Mouse (Mus musculus): Measurements from ENCODE around the gene Lcp2. TPM values are rescaled to one million over a fixed set of nuclear protein-coding genes. Genes with fewer than 3 reads are reported as not detected.

Lcp2 gene
- total and polyA plus RNA-seq, 3 experiments: 55.7 to 70.0 (median 66.4) TPM

DNA sequence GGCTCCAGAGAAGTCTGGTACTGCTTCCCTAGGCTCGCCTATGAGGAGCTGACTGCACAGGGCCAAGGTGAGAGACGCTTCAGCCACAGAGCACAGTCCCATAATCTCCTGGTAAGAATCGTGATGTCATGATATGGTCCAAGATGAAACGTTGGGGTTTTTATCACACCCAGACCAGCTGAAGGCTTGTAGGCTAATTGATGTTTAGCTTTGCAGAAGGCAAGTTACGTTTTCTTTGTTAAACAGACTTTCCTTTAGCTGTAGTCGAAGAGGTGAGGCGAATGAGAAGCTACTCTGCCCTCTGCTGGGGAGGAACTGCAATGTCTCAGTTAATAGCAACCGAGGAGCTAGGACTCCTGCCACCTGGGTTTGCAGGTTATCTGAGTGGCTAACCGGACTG lies 38.0 kb upstream of the Lcp2 start:
- Histone ChIP-seq H3K9ac (ENCODE audit: control insufficient read depth, low read depth, low read length, poor library complexity, severe bottlenecking) (peak overlapping the region; percentile 80), H3K4me1 (ENCODE audit: control insufficient read depth in 1 of 2, insufficient read depth in 2 of 2, low read length in 2 of 2) (peaks cover 38 to 43% of the 10 kb centered on the region in 2 experiments), H3K9me3 (replicated peaks; ENCODE audit: insufficient read depth, low read length) (no peaks in the 10 kb centered on the region), H3K4me3 (ENCODE audit: control insufficient read depth in 1 of 2, insufficient read depth in 1 of 2, low read depth in 2 of 2, low read length in 2 of 2) (peak overlapping the region; percentile 47 to 55), H3K79me2 (ENCODE audit: control insufficient read depth, insufficient read depth, low read length, poor library complexity) (no peaks in the 10 kb centered on the region; the same call in 1 of the 2 replicates), H3K27me3 (ENCODE audit: control insufficient read depth in 1 of 2, insufficient read depth in 2 of 2, low read length in 2 of 2) (no peaks in the 10 kb centered on the region), H3K27ac (ENCODE audit: control insufficient read depth, low read depth, low read length) (peak overlapping the region; percentile 97), H3K36me3 (ENCODE audit: control insufficient read depth in 1 of 2, insufficient read depth in 2 of 2, low read length in 2 of 2) (peaks cover 0 to 41% of the 10 kb centered on the region in 2 experiments; a peak in 2 of 4 replicates)
- peak; percentile 95 for DNase-seq (ENCODE audit: low read depth, low spot score)
- TF ChIP-seq HCFC1 (IDR thresholded peaks at IDR 0.05; ENCODE audit: low read depth, low read length): no peak
- no peak for TF ChIP-seq MAZ (IDR thresholded peaks at IDR 0.05; ENCODE audit: low read depth, low read length)
- 0 out of 2 replicates have a peak, but pooled peaks have one; percentile 1 for TF ChIP-seq MXI1 (IDR thresholded peaks at IDR 0.05; ENCODE audit: low read depth, low read length)
- peak; percentile 96 for TF ChIP-seq ETS1 (IDR thresholded peaks at IDR 0.05; ENCODE audit: low read depth, low read length)
- TF ChIP-seq ZC3H11A (IDR thresholded peaks at IDR 0.05; ENCODE audit: low read depth, low read length): peak; percentile 82
- peak; percentile 53; the same call in 1 of the 2 replicates for TF ChIP-seq TCF12 (IDR thresholded peaks at IDR 0.05; ENCODE audit: low read depth, low read length)
- peak in 1 of 2 experiments; percentile 61; a peak in 3 of 4 replicates for TF ChIP-seq EP300 (IDR thresholded peaks at IDR 0.05; ENCODE audit: low read depth in 1 of 2, low read length in 2 of 2)
- no peak for TF ChIP-seq POLR2AphosphoS5 (IDR thresholded peaks at IDR 0.05; ENCODE audit: borderline replicate concordance, low read depth, low read length)
- no peak for TF ChIP-seq MYC (IDR thresholded peaks at IDR 0.05; ENCODE audit: low read depth, low read length)
- no peak for TF ChIP-seq KAT2A (conservative IDR thresholded peaks at IDR 0.05; ENCODE audit: low read depth, low read length)
- no peak for TF ChIP-seq ZNF384 (IDR thresholded peaks at IDR 0.05; ENCODE audit: low read depth, low read length)
- no peak for TF ChIP-seq CHD2 (IDR thresholded peaks at IDR 0.05; ENCODE audit: low read length)
- TF ChIP-seq RAD21 (IDR thresholded peaks at IDR 0.05; ENCODE audit: low read depth, low read length): peak; percentile 83
- TF ChIP-seq SIN3A (IDR thresholded peaks at IDR 0.05; ENCODE audit: low read length): no peak
- peak; percentile 80 to 95 (median 85) for TF ChIP-seq CTCF (IDR thresholded peaks at IDR 0.05 in 2 of 3, conservative IDR thresholded peaks at IDR 0.05 in 1 of 3; ENCODE audit: control insufficient read depth in 1 of 3, insufficient read depth in 1 of 3, low read depth in 2 of 3, low read length in 3 of 3, poor library complexity in 1 of 3, severe bottlenecking in 1 of 3)
- TF ChIP-seq TBP (IDR thresholded peaks at IDR 0.05; ENCODE audit: low read depth, low read length): 0 out of 2 replicates have a peak, but pooled peaks have one; percentile 49
- peak; percentile 23; the same call in 1 of the 2 replicates for TF ChIP-seq TAL1 (IDR thresholded peaks at IDR 0.05; ENCODE audit: low read length)
- peak in 1 of 2 experiments; percentile 17; a peak in 1 of 4 replicates for TF ChIP-seq POLR2A (IDR thresholded peaks at IDR 0.05; ENCODE audit: control insufficient read depth in 1 of 2, insufficient read depth in 1 of 2, low read depth in 1 of 2, low read length in 2 of 2, poor library complexity in 1 of 2)
- no peak for TF ChIP-seq GABPA (IDR thresholded peaks at IDR 0.05; ENCODE audit: low read depth, low read length)
- peak; percentile 92 for TF ChIP-seq SMC3 (IDR thresholded peaks at IDR 0.05; ENCODE audit: low read depth, low read length)
- peak; percentile 74 for TF ChIP-seq GATA1 (IDR thresholded peaks at IDR 0.05; ENCODE audit: low read depth, low read length)
